Comparison of ENCODE assay signal across 10 mouse cellular contexts in the genomic region with DNA sequence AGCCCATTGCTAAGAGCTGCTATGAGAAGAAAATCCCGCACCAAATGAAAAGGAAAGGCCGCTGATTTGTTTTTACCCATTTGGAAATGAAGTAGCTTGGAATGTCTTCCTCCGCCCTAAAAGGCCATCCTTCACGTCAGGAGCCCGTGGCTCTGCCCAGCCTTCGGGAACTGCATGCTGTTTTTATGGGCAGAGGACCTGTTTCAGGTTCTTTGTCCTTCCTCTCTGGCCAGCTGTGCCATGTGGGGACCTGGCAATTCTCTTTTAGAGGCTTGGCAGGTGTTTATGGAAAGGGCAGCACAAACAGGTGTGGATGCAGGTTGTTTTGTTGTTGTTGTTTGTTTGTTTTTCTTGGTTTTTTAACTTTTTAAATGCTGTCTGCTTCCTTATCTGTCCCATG.
DNase-seq lines count a peak whose midpoint lies in the region; ATAC-seq lines count a peak whose summit lies in the region.
"Had no signal": no experiment of that assay in that cellular context is flagged by ENCODE, and none has a peak within 500 bp of the region (broad histone marks: within the 10 kb centered on the region; RNA-seq: fewer than 3 reads in every experiment).

No protein-coding gene starts in this region.

- H3K4me2 ChIP-seq in heart, embryonic 15.5 days = peak overlapping the region; percentile 62
- H3K4me2 ChIP-seq in embryonic facial prominence, embryonic 12.5 days (replicated peaks) = peak overlapping the region; percentile 62
- H3K4me2 ChIP-seq in hindbrain, embryonic 14.5 days (replicated peaks) = peak overlapping the region; percentile 40
- peak overlapping the region; percentile 49 for H3K4me2 ChIP-seq in midbrain, embryonic 11.5 days

- DNase-seq in heart, postnatal 10 days = no peak
- DNase-seq in hindbrain, embryonic 14.5 days (ENCODE audit: low spot score) = no peak
- DNase-seq in midbrain, embryonic 11.5 days (ENCODE audit: low spot score, missing footprints) = no peak
- DNase-seq in Muller cell, postnatal 12 days (ENCODE audit: inconsistent ontology term) = no peak
- no peak for DNase-seq in frontal cortex, postnatal 25 days (ENCODE audit: low spot score in 2 of 2)
- no peak for DNase-seq in ovary, postnatal 10 days (ENCODE audit: low spot score)
- DNase-seq: adrenal gland, postnatal 14 days had no signal

- H3K27me3 ChIP-seq in heart, embryonic 15.5 days = no peaks in the 10 kb centered on the region
- H3K27me3 ChIP-seq in embryonic facial prominence, embryonic 12.5 days = peaks cover 18% of the 10 kb centered on the region; the same call in 1 of the 2 replicates
- H3K27me3 ChIP-seq in hindbrain, embryonic 14.5 days (ENCODE audit: control insufficient read depth, insufficient read depth, low read length) = peaks cover 7% of the 10 kb centered on the region; the same call in 1 of the 2 replicates
- peaks cover 57% of the 10 kb centered on the region for H3K27me3 ChIP-seq in midbrain, embryonic 11.5 days (ENCODE audit: control insufficient read depth, insufficient read depth, low read length)

- H3K4me1 ChIP-seq in heart, embryonic 15.5 days (replicated peaks) = peaks cover 14% of the 10 kb centered on the region
- peaks cover 17% of the 10 kb centered on the region for H3K4me1 ChIP-seq in embryonic facial prominence, embryonic 12.5 days
- peaks cover 37% of the 10 kb centered on the region for H3K4me1 ChIP-seq in hindbrain, embryonic 14.5 days (replicated peaks; ENCODE audit: control insufficient read depth, insufficient read depth, low read length)
- peaks cover 12% of the 10 kb centered on the region for H3K4me1 ChIP-seq in midbrain, embryonic 11.5 days (ENCODE audit: control insufficient read depth, insufficient read depth, low read length)

- no peak overlapping the region for H3K27ac ChIP-seq in heart, embryonic 15.5 days
- H3K27ac ChIP-seq in embryonic facial prominence, embryonic 12.5 days = no peak overlapping the region
- H3K27ac ChIP-seq in hindbrain, embryonic 14.5 days = peak overlapping the region; percentile 74
- H3K27ac ChIP-seq in midbrain, embryonic 11.5 days (ENCODE audit: low read depth, low read length) = no peak overlapping the region
- H3K27ac ChIP-seq: macrophage had no signal

- no peaks in the 10 kb centered on the region for H3K9me3 ChIP-seq in heart, embryonic 15.5 days (replicated peaks)
- no peaks in the 10 kb centered on the region for H3K9me3 ChIP-seq in embryonic facial prominence, embryonic 12.5 days
- H3K9me3 ChIP-seq in hindbrain, embryonic 14.5 days (ENCODE audit: control insufficient read depth, low read length) = no peaks in the 10 kb centered on the region
- no peaks in the 10 kb centered on the region for H3K9me3 ChIP-seq in midbrain, embryonic 11.5 days (ENCODE audit: control insufficient read depth, low read length)

- H3K36me3 ChIP-seq in heart, embryonic 15.5 days = no peaks in the 10 kb centered on the region
- H3K36me3 ChIP-seq in embryonic facial prominence, embryonic 12.5 days = no peaks in the 10 kb centered on the region
- H3K36me3 ChIP-seq in hindbrain, embryonic 14.5 days (replicated peaks; ENCODE audit: control insufficient read depth, insufficient read depth) = no peaks in the 10 kb centered on the region
- H3K36me3 ChIP-seq in midbrain, embryonic 11.5 days (ENCODE audit: control insufficient read depth, insufficient read depth, low read length) = no peaks in the 10 kb centered on the region

- intact Hi-C loops in heart, postnatal 10 days (cut with DNase I) = no loop called here

- no peak for ATAC-seq in heart, embryonic 15.5 days (replicated peaks; ENCODE audit: insufficient number of reproducible peaks, insufficient read depth, low FRiP score, low read depth)
- no peak for ATAC-seq in embryonic facial prominence, embryonic 12.5 days (ENCODE audit: insufficient number of reproducible peaks, insufficient read depth, low FRiP score, low TSS enrichment)
- ATAC-seq in hindbrain, embryonic 14.5 days (ENCODE audit: low FRiP score) = peak; percentile 29; the same call in 1 of the 2 replicates
- ATAC-seq in midbrain, embryonic 11.5 days (ENCODE audit: low FRiP score) = no peak

- no peak overlapping the region for H3K9ac ChIP-seq in heart, embryonic 15.5 days
- H3K9ac ChIP-seq in embryonic facial prominence, embryonic 12.5 days = no peak overlapping the region
- H3K9ac ChIP-seq in hindbrain, embryonic 14.5 days = peak overlapping the region; percentile 45; the same call in 1 of the 2 replicates
- H3K9ac ChIP-seq in midbrain, embryonic 11.5 days (ENCODE audit: low read length) = peak overlapping the region; percentile 54; the same call in 1 of the 2 replicates

- 13% methylated on average over 6 of the region's 6 CpGs for WGBS in heart, embryonic 15.5 days
- WGBS in embryonic facial prominence, embryonic 12.5 days = 10% methylated on average over 6 of the region's 6 CpGs
- 6% methylated on average over 6 of the region's 6 CpGs for WGBS in hindbrain, embryonic 14.5 days
- 6% methylated on average over 6 of the region's 6 CpGs for WGBS in midbrain, embryonic 11.5 days

- peak overlapping the region; percentile 36 for H3K4me3 ChIP-seq in heart, embryonic 15.5 days
- no peak overlapping the region for H3K4me3 ChIP-seq in embryonic facial prominence, embryonic 12.5 days
- H3K4me3 ChIP-seq in hindbrain, embryonic 14.5 days (replicated peaks; ENCODE audit: low read length) = peak overlapping the region; percentile 1
- H3K4me3 ChIP-seq in midbrain, embryonic 11.5 days (ENCODE audit: low read depth, low read length) = no peak overlapping the region

Comparison
In these comparisons a context has a peak if more than half of its experiments do, and no peak if none do; other contexts are left out.
1. H3K4me3 ChIP-seq: peak in heart, embryonic 15.5 days (single experiment) and hindbrain, embryonic 14.5 days (single experiment); none in embryonic facial prominence, embryonic 12.5 days (single experiment) and midbrain, embryonic 11.5 days (single experiment).
2. H3K9ac ChIP-seq: peak in hindbrain, embryonic 14.5 days (single experiment) and midbrain, embryonic 11.5 days (single experiment); none in heart, embryonic 15.5 days (single experiment) and embryonic facial prominence, embryonic 12.5 days (single experiment).
3. Peak in every context shown above with its lines, with median percentiles within 50 percentile points of each other: H3K4me2 ChIP-seq.